In the genomic region with DNA sequence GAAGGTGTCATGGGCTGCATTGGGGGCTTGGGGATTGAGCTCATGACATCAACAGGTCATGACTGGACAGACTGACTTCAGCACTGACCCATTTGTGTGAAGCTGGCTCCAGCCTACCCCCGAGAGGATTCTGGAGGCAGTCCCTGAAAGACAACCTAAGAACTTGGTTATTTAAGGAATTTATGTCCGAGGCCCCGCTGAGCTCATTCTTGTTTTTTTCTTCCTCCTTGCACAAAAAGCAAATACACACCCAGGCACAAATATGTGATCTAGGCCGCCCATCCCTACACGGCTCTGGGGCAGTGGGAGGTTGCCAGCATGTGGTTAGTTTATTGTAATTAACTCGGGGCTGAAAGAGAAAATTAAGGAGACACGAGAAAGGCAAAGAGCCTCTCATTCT, we compare ENCODE assay signal across 10 mouse cellular contexts. TPM values are rescaled to one million over a fixed set of nuclear protein-coding genes. Genes with fewer than 3 reads are reported as not detected.
DNase-seq lines count a peak whose midpoint lies in the region; ATAC-seq and TF ChIP-seq lines count a peak whose summit lies in the region.
"Had no signal": no experiment of that assay in that cellular context is flagged by ENCODE, and none has a peak within 500 bp of the region (broad histone marks: within the 10 kb centered on the region; RNA-seq: fewer than 3 reads in every experiment).

No protein-coding gene starts in this region.

- H3K27me3 ChIP-seq in cerebellum, adult 2 months (ENCODE audit: control insufficient read depth, insufficient read depth, low read length), result no peaks in the 10 kb centered on the region
- H3K27me3 ChIP-seq in Patski, result no peaks in the 10 kb centered on the region
- no peaks in the 10 kb centered on the region for H3K27me3 ChIP-seq in heart, embryonic 15.5 days
- no peaks in the 10 kb centered on the region for H3K27me3 ChIP-seq in lung, embryonic 15.5 days

- no peak overlapping the region for H3K4me3 ChIP-seq in cerebellum, adult 2 months (replicated peaks; ENCODE audit: insufficient read depth, low read depth, low read length)
- no peak overlapping the region for H3K4me3 ChIP-seq in heart, embryonic 15.5 days
- no peak overlapping the region for H3K4me3 ChIP-seq in lung, embryonic 15.5 days
- H3K4me3 ChIP-seq: erythroblast, embryonic 14.5 days had no signal

- H3K9ac ChIP-seq in heart, embryonic 15.5 days, result no peak overlapping the region
- H3K9ac ChIP-seq in lung, embryonic 15.5 days, result no peak overlapping the region

- 34% methylated on average over 7 of the region's 7 CpGs for WGBS in cerebellum, adult 2 months
- 40% methylated on average over 7 of the region's 7 CpGs for WGBS in heart, embryonic 15.5 days
- WGBS in lung, embryonic 15.5 days, result 30% methylated on average over 7 of the region's 7 CpGs

- TF ChIP-seq POLR2A in cerebellum, adult 2 months (IDR thresholded peaks at IDR 0.05; ENCODE audit: borderline replicate concordance, insufficient read depth, low read length), result no peak

- H3K36me3 ChIP-seq in heart, embryonic 15.5 days, result no peaks in the 10 kb centered on the region
- no peaks in the 10 kb centered on the region for H3K36me3 ChIP-seq in lung, embryonic 15.5 days

- no peak overlapping the region for H3K4me2 ChIP-seq in heart, embryonic 15.5 days
- H3K4me2 ChIP-seq in lung, embryonic 15.5 days, result no peak overlapping the region

- no peak for TF ChIP-seq CTCF in cerebellum, adult 2 months (IDR thresholded peaks at IDR 0.05; ENCODE audit: borderline replicate concordance, insufficient read depth, low read depth, low read length)
- TF ChIP-seq CTCF in Patski (IDR thresholded peaks at IDR 0.05), result no peak

- DNase-seq in cerebellum, adult 2 months, result no peak
- DNase-seq in cerebellum, adult 11-12 months, result no peak
- DNase-seq in Patski (ENCODE audit: low read depth, low spot score), result no peak
- DNase-seq in spleen, adult 18-20 months, result no peak
- no peak for DNase-seq in thymus, postnatal 10 days (ENCODE audit: low spot score in 2 of 2)
- DNase-seq: adrenal gland, adult 8-10 months had no signal

- ATAC-seq in Patski, result peak; percentile 82
- no peak for ATAC-seq in heart, embryonic 15.5 days (replicated peaks; ENCODE audit: insufficient number of reproducible peaks, insufficient read depth, low FRiP score, low read depth)
- peak; percentile 41; the same call in 1 of the 2 replicates for ATAC-seq in lung, embryonic 15.5 days (ENCODE audit: borderline replicate concordance, extremely low read depth, low FRiP score, low TSS enrichment)
- no peak for ATAC-seq in frontal cortex, adult (ENCODE audit: low TSS enrichment)

- peak overlapping the region; percentile 30; the same call in 1 of the 2 replicates for H3K27ac ChIP-seq in cerebellum, adult 2 months (ENCODE audit: insufficient read depth, low read length)
- peak overlapping the region; percentile 51 for H3K27ac ChIP-seq in heart, embryonic 15.5 days
- peak overlapping the region; percentile 56; the same call in 1 of the 2 replicates for H3K27ac ChIP-seq in lung, embryonic 15.5 days

- H3K4me1 ChIP-seq in cerebellum, adult 2 months (ENCODE audit: control insufficient read depth, insufficient read depth, low read length), result no peaks in the 10 kb centered on the region
- peaks cover 25% of the 10 kb centered on the region for H3K4me1 ChIP-seq in heart, embryonic 15.5 days (replicated peaks)
- peaks cover 30% of the 10 kb centered on the region for H3K4me1 ChIP-seq in lung, embryonic 15.5 days

- POLR2A ChIA-PET in Patski (lab: Charles Lee), result interaction anchor here (0.6 to 2.0 kb wide), 3 partner anchors 9 to 152 kb away, joined by 4 to 10 read pairs (median 7); partner anchors contain the start of gene Anxa3

- no peaks in the 10 kb centered on the region for H3K9me3 ChIP-seq in heart, embryonic 15.5 days (replicated peaks)
- H3K9me3 ChIP-seq in lung, embryonic 15.5 days, result no peaks in the 10 kb centered on the region

- in situ Hi-C loops in Patski (cut with MboI; ENCODE audit: low pct_unique_long_range_greater_than_20kb), result no loop called here

- CTCF ChIA-PET in Patski (lab: Charles Lee), result interaction anchor here (0.8 to 2.7 kb wide), 8 partner anchors 9 to 585 kb away, joined by 3 to 10 read pairs (median 3); partner anchors contain the start of gene Anxa3

RNA-seq across cellular contexts. Expression of gene Anxa3, which starts 9.0 kb away (rescaled TPM):
- 12.0 and 12.8 TPM in 2 replicates for polyA plus RNA-seq in cerebellum, adult 2 months (2012; rRNA removed)
- 424 TPM for polyA plus RNA-seq in Patski (2021)
- polyA plus RNA-seq in heart, embryonic 15.5 days (2015; fragmentation: Nextera tagmentation; extraction: Ambion mirVana), result 46.0 and 52.0 TPM in 2 replicates
- polyA plus RNA-seq in lung, embryonic 15.5 days (2015; fragmentation: Nextera tagmentation; extraction: Ambion mirVana), result 80.0 and 85.7 TPM in 2 replicates
- polyA plus RNA-seq: erythroblast, embryonic 14.5 days had no signal

Comparison
In these comparisons a context has a peak if more than half of its experiments do, and no peak if none do; other contexts are left out.
1. ATAC-seq: peak in Patski (single experiment) and lung, embryonic 15.5 days (single experiment); none in heart, embryonic 15.5 days (single experiment) and frontal cortex, adult (single experiment).
2. Peak in every context shown above with its lines, with median percentiles within 50 percentile points of each other: H3K27ac ChIP-seq.